Mouse (Mus musculus) neural tube, embryonic 10.5 days (tissue): ENCODE results near the gene Hoxd11.

Experiments used
- DNase-seq: peaks from one replicate; pipeline ENCODE4 v3.0.0-alpha.2; 2017; ENCODE audit warnings: low spot score; ENCODE audit errors: extremely low spot score

Hoxd11 gene

GRCm38 (mm10) chr2:74706393-74706960 lies 27.1 kb downstream of the Hoxd11 start:
- peak; percentile 36 for DNase-seq

DNA sequence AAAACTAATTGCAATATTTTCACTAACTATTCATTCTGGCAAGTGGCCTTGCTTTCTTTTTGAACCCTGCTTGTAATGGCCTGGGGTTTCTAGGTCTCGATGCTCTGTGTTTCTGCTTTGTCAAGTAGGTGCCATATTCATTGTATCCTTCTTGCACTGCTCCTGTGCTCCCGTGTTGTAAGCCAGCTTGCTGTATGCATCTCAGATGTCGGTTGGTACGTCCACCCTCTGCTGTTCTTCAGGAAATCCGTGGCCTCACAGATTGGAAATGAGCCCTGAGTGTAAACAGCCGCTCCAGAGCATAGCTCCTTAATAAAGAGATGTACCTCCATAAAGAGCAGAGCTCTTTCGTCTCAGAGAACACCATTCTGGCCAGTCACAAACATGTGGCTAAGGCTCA lies 28.2 kb downstream of the Hoxd11 start:
- DNase-seq: peak; percentile 35

DNA sequence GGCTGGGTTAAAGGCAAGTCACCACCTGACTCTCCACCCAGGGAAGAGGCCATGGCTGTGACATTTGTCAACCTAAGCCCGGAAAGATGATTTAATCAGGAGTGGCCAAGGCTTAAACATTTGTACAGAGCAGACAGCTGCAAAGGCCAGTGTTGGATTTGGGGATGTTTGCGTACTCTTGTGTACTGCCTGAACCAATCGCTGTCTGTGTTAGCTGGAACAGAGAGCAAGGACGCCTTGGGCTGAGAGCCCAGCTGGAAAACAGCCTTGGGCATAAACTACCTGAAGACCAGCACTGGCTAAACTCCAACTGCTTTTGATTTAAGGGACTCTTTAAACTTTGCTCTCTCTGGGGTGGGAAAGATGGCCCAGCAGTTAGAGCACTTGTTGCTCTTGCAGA lies 29.3 kb downstream of the Hoxd11 start:
- peak; percentile 47 for DNase-seq

- peak; percentile 33 for DNase-seq
Observed at GRCm38 (mm10) chr2:74709465-74710419, 30.4 kb downstream of the Hoxd11 start.

GRCm38 (mm10) chr2:74710929-74711543 lies 31.7 kb downstream of the Hoxd11 start:
- DNase-seq: peak; percentile 58

- DNase-seq: peak; percentile 82
Observed at GRCm38 (mm10) chr2:74711721-74712621, 32.6 kb downstream of the Hoxd11 start, which contains the start of the genes Hoxd3 and Hoxd4. Gene Hoxd3 (plus strand): TSS chr2:74711927. Gene Hoxd4 (plus strand): TSS chr2:74711929.

DNA sequence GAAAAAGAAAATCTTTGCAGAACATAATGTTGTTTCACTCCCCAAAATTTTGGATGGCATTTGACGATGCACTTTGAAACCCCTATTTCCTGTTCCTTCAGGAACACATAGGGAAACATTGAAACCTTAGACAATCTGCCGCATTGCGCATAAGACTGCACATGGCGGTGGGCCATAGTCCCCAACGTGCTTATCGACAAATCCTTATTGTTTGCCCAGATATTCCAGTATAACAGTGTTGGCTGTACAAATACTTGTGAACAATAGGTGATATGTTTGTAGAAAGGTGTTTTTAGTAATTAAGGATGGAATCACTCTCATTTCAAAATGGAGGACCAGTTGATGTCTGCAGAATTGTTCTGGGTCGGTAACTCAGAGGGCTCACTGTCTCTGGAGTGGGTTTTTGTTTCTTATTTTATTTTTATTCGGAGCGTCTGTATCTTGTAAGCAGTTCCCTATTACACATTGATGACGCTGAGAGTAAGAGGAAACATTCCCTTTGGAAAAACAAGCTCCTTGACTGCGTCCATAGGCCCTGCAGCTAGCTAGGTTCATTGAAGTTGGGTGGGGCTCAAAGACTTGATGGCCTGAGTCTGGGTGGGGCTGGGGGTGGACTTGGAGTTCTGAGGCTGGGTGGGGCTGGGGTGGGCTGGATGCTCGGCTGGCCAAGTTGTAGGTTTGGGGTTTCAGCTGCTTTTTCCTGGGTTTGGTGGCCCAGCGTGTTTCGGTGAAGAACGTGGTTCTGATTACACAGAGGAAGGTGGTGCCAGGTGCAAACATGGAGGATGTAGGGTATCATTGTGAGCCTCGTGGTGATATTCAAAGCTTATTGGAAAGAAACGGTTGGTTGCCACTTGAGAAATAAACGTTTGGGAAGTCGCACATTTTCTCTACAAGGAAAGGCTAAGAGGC lies 34.1 kb downstream of the Hoxd11 start:
- DNase-seq: peak; percentile 48

DNA sequence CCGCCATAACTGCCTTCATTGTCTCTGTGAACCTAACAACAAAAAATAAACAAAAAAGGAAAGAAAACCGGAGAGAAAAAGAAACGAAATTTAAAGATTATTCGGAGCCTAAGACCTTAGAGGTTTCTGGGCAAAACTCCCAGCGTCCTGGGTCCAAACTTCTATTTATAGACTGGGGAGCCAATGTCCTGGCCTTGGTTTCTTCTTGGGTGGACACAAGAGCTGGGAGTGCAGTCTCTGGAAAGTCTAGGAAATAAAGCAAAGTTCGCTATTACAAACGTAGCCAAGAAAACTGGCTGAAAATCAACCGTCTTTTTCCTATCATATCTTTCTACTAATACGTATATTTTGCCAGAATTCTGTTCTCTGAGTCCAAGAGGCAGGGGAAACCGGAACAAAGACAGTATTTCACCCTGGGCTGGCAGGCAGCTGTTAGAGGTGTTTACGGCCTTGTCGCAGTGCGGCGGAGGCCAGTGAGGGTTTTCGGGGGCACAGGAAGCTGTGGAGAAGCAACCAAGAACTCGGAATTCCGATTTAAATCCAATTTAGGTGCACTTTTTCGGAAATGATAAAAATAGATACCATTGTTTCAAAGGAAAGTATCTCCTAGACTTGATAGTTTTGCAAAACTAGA lies 34.9 kb downstream of the Hoxd11 start:
- DNase-seq: no peak

GRCm38 (mm10) chr2:74714881-74715280 lies 35.5 kb downstream of the Hoxd11 start:
- no peak for DNase-seq

DNA sequence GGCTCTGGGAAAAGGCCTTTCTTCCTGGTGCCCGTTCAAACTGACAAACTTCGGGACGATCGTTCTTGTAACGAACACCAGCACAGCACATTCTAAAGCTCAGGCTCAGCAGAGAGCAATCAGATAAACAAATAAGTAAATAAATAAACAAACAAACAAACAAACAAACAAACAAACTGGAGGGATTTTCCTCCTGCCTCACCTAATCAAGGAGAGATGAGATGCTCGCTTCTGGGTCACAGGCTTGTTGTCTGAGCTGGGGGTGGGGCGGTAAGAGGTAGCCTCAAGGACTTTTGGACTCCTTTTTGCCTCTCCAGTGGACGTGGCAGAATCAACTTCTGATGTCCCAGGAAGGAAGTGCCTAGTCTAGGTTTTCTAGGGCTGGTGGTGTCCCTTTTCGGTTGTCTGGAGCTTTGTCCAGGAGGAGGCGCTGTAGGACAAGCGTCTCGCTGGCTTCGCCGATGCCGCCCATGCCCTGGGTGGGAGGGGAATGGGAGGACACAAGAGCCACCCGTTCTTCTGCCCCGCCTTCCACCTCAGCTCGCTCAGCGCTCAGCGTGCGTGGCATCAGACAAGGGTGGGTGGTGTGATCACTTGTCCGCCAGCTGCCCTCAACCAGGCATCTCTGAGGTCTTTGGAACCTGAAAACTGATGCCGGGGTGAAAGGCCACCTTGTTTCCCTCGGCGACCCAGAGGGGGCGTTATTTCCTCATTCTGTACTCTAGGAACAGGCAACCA lies 36.3 kb downstream of the Hoxd11 start:
- peak; percentile 98 for DNase-seq

- no peak for DNase-seq
Observed at GRCm38 (mm10) chr2:74720384-74720783, 41.0 kb downstream of the Hoxd11 start.

GRCm38 (mm10) chr2:74720955-74721491 lies 41.7 kb downstream of the Hoxd11 start:
- DNase-seq: peak; percentile 56

- DNase-seq: peak; percentile 57
Observed at GRCm38 (mm10) chr2:74721882-74722281, 42.5 kb downstream of the Hoxd11 start.

GRCm38 (mm10) chr2:74722949-74723348 lies 43.6 kb downstream of the Hoxd11 start:
- peak; percentile 54 for DNase-seq

GRCm38 (mm10) chr2:74724244-74725015 lies 45.1 kb downstream of the Hoxd11 start:
- peak; percentile 58 for DNase-seq

- peak; percentile 57 for DNase-seq
Observed at GRCm38 (mm10) chr2:74725171-74725570, 45.8 kb downstream of the Hoxd11 start.

GRCm38 (mm10) chr2:74726551-74726950 lies 47.2 kb downstream of the Hoxd11 start, which contains the start of gene Gm28230:
Gene Gm28230 (plus strand): TSS chr2:74726728.
- peak; percentile 64 for DNase-seq
